Mouse (Mus musculus) lung, postnatal 0 days (tissue): ENCODE measurements around the gene Pknox2. TPM values are rescaled to one million over a fixed set of nuclear protein-coding genes. Genes with fewer than 3 reads are reported as not detected.

Experiments used
- ATAC-seq: fragments of 200-750 bp; cut with Nextera tagmentation; 2 replicates; pipeline ENCODE4 v1.8.0; 2017; ENCODE audit warnings: moderate library complexity
- DNase-seq: peaks from one replicate; pipeline ENCODE4 v3.0.0-alpha.2; 2016; ENCODE audit warnings: low spot score
- H3K27ac ChIP-seq: fragments of 300-500 bp; sonication (generic); 2 replicates; pipeline ENCODE4 v1.5.1; 2014; ENCODE audit warnings: antibody characterized with exemption, mild to moderate bottlenecking, low read length, mixed read lengths
- H3K27me3 ChIP-seq: fragments of 300-500 bp; sonication (generic); replicated peaks from 2 replicates; pipeline ENCODE4 v1.6.1; 2014; ENCODE audit warnings: low read length, mixed read lengths; ENCODE audit not compliant: insufficient read depth
- H3K36me3 ChIP-seq: fragments of 300-500 bp; sonication (generic); 2 replicates; pipeline ENCODE4 v1.6.1; 2014; ENCODE audit warnings: low read length, mixed read lengths; ENCODE audit not compliant: insufficient read depth
- H3K4me1 ChIP-seq: fragments of 300-500 bp; sonication (generic); 2 replicates; pipeline ENCODE4 v1.6.1; 2014; ENCODE audit warnings: antibody characterized with exemption, low read depth, low read length, mixed read lengths; ENCODE audit not compliant: insufficient read depth
- H3K4me2 ChIP-seq: fragments of 300-500 bp; sonication (generic); replicated peaks from 2 replicates; pipeline ENCODE4 v1.6.1; 2014; ENCODE audit warnings: low read depth, mild to moderate bottlenecking, low read length, moderate library complexity, mixed read lengths
- H3K4me3 ChIP-seq: fragments of 300-500 bp; sonication (generic); 2 replicates; pipeline ENCODE4 v1.5.1; 2014; ENCODE audit warnings: low read depth, low read length
- H3K9ac ChIP-seq: fragments of 300-500 bp; sonication (generic); replicated peaks from 2 replicates; pipeline ENCODE4 v1.6.1; 2014; ENCODE audit warnings: low read depth, mild to moderate bottlenecking
- H3K9me3 ChIP-seq: fragments of 300-500 bp; sonication (generic); 2 replicates; pipeline ENCODE4 v1.6.1; 2016; ENCODE audit warnings: low read length, mixed read lengths
- CTCF ChIP-seq: IDR thresholded peaks from 2 replicates; pipeline ENCODE4 v1.5.1; 2016; ENCODE audit warnings: antibody characterized with exemption, mild to moderate bottlenecking
- EP300 ChIP-seq: IDR thresholded peaks from 2 replicates; pipeline ENCODE4 v1.6.1; 2016; ENCODE audit warnings: antibody characterized with exemption, mild to moderate bottlenecking, control low read depth
- WGBS: fragments of 180-500 bp; shearing (Covaris S2); extraction: QIAGEN DNeasy Blood & Tissue Kit; methylation state at CpG from one replicate; pipeline ENCODE4 v1.1.7; 2014; 5-methylcytosine and 5-hydroxymethylcytosine counted together
- polyA plus RNA-seq: library from polyadenylated mRNA; unstranded; fragments of >200 nt; fragmentation: Nextera tagmentation; extraction: Ambion mirVana; gene quantifications from 2 replicates; pipeline ENCODE4 v1.2.1, GENCODE M21; 2015

Pknox2 gene
- polyA plus RNA-seq, 1 experiment from 2014 or later: 11.1 TPM

DNA sequence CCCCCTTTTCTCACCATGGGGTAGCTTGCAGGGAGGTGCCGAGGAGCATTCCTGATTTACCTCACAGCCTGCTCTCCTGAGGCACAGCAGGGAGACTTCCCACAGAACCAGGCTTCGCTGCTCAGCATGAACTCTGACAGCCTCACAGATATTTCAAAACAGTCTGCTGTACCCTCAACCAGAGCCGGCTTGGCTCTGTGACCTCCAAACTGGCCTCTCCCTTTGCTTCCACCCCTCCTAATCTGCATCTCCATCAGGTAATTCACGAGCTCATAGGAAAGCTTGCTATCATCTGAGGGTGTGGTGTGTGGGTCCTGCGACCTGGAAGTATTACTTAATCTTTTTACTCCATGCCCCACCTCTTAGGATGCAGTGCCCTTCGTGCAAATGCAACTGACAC, 142.5 kb downstream of the Pknox2 start:
- H3K4me3 ChIP-seq: no peak overlapping the region
- DNase-seq: no peak
- H3K9me3 ChIP-seq: no peaks in the 10 kb centered on the region
- ATAC-seq: no peak
- 35% methylated on average over 6 of the region's 6 CpGs for WGBS
- no peak overlapping the region for H3K9ac ChIP-seq
- no peak overlapping the region for H3K4me2 ChIP-seq
- H3K27me3 ChIP-seq: no peaks in the 10 kb centered on the region
- no peak for TF ChIP-seq EP300
- TF ChIP-seq CTCF: no peak
- H3K4me1 ChIP-seq: no peaks in the 10 kb centered on the region
- H3K36me3 ChIP-seq: no peaks in the 10 kb centered on the region
- no peak overlapping the region for H3K27ac ChIP-seq

- H3K4me1 ChIP-seq: no peaks in the 10 kb centered on the region
- no peaks in the 10 kb centered on the region for H3K9me3 ChIP-seq
- 49% methylated on average over 7 of the region's 7 CpGs for WGBS
- H3K4me3 ChIP-seq: no peak overlapping the region
- H3K4me2 ChIP-seq: no peak overlapping the region
- H3K36me3 ChIP-seq: no peaks in the 10 kb centered on the region
- H3K27ac ChIP-seq: no peak overlapping the region
- TF ChIP-seq EP300: no peak
- no peak for TF ChIP-seq CTCF
- H3K9ac ChIP-seq: no peak overlapping the region
- DNase-seq (no peak), ATAC-seq (no peak)
- H3K27me3 ChIP-seq: no peaks in the 10 kb centered on the region
Observed at GRCm38 (mm10) chr9:37001935-37002535, 145.2 kb downstream of the Pknox2 start.

- no peak for DNase-seq
- Histone ChIP-seq H3K4me2 (no peak overlapping the region), H3K27me3 (no peaks in the 10 kb centered on the region), H3K4me3 (no peak overlapping the region), H3K36me3 (no peaks in the 10 kb centered on the region), H3K27ac (no peak overlapping the region), H3K4me1 (no peaks in the 10 kb centered on the region), H3K9ac (no peak overlapping the region), H3K9me3 (no peaks in the 10 kb centered on the region)
- ATAC-seq: no peak
- 91% methylated on average over 3 of the region's 3 CpGs for WGBS
- TF ChIP-seq CTCF: no peak
- TF ChIP-seq EP300: no peak
Observed at GRCm38 (mm10) chr9:36999393-36999792, 147.8 kb downstream of the Pknox2 start.

DNA sequence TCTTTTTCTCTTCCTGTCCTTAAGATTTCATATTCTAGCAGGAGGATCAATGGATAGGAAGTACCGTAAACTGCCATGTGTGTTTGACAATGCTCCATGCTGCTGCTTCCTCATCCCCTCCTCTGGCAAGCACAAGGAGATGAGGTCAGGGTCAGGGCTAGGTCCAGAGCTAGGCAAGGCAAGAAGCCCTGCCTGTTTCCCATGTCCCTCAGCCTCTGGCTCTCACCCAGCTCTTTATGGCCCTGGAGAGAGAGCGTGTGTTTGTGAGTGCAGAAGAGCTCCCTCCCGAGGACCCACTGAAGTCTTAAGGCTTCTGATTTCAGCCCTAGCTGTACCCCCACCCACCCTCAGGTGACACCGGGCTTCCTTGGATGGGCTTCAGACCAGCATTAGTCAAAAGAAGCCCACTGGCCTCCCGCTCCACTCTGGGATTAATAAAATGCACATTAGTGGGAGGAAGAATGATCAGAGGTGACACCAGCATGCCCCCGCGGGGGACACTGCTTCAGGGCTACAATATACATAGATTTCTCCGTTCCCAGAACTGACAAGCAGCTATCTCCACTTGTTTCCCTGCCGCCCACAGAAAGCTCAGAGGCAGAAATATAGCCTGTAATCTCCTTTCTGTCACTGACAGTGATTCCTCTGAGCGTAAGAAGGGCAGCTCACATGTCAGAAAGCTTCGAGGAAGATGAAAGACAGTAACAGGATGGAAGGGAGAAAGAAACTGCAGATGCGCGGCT, 156.4 kb downstream of the Pknox2 start:
- 54% methylated on average over 13 of the region's 13 CpGs for WGBS

DNA sequence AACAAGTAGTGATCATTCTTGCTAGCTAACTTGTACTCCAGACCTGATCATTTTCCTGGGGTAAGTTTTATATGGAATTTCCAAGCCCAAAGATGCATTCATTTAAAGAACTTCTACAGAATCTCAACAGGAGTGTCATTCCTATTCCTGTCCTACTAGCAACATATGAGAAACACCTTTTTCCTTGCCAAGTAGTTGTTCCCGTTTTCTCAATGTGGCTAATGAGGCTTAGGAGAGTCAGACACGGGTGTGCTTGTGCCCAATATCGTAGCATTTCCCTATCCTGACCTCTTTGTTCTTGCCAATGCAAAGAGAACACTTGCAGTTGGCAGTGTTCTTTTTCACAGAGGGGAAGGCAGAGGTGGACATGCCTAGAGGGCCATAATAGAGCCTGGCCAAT, 157.2 kb downstream of the Pknox2 start:
- Histone ChIP-seq H3K36me3 (no peaks in the 10 kb centered on the region), H3K27me3 (no peaks in the 10 kb centered on the region), H3K4me2 (no peak overlapping the region), H3K4me3 (no peak overlapping the region), H3K9ac (no peak overlapping the region), H3K27ac (no peak overlapping the region), H3K9me3 (no peaks in the 10 kb centered on the region), H3K4me1 (no peaks in the 10 kb centered on the region)
- no peak for TF ChIP-seq EP300
- TF ChIP-seq CTCF: no peak
- no peak for ATAC-seq
- WGBS: 81% methylated on average over 3 of the region's 3 CpGs
- DNase-seq: no peak

More for the DNA sequence above, 156.4 kb downstream of the Pknox2 start:
- no peak overlapping the region for H3K4me3 ChIP-seq
- no peaks in the 10 kb centered on the region for H3K27me3 ChIP-seq
- H3K36me3 ChIP-seq: no peaks in the 10 kb centered on the region
- H3K9me3 ChIP-seq: no peaks in the 10 kb centered on the region
- no peak overlapping the region for H3K4me2 ChIP-seq
- no peak for DNase-seq
- TF ChIP-seq CTCF (no peak), EP300 (no peak)
- ATAC-seq: no peak
- H3K9ac ChIP-seq: no peak overlapping the region
- H3K4me1 ChIP-seq: no peaks in the 10 kb centered on the region
- no peak overlapping the region for H3K27ac ChIP-seq

- 70% methylated on average over 9 of the region's 9 CpGs for WGBS
- Histone ChIP-seq H3K4me1 (no peaks in the 10 kb centered on the region), H3K27me3 (no peaks in the 10 kb centered on the region), H3K27ac (no peak overlapping the region), H3K4me3 (no peak overlapping the region), H3K4me2 (no peak overlapping the region), H3K9ac (no peak overlapping the region), H3K9me3 (no peaks in the 10 kb centered on the region), H3K36me3 (no peaks in the 10 kb centered on the region)
- peak; percentile 34 for DNase-seq
- ATAC-seq: no peak
- TF ChIP-seq EP300: no peak
- TF ChIP-seq CTCF: no peak
Observed at GRCm38 (mm10) chr9:36985233-36985632, 162.0 kb downstream of the Pknox2 start.
